Mouse (Mus musculus) heart, embryonic 15.5 days (tissue): Measurements from ENCODE around the gene Armt1. TPM values are rescaled to one million over a fixed set of nuclear protein-coding genes. Genes with fewer than 3 reads are reported as not detected.

Source experiments
- ATAC-seq: fragments of 200-750 bp; cut with Nextera tagmentation; replicated peaks from 2 replicates; pipeline ENCODE4 v1.8.0; 2017; ENCODE audit warnings: low read depth, moderate TSS enrichment; ENCODE audit not compliant: insufficient number of reproducible peaks, insufficient read depth, low FRiP score
- H3K27ac ChIP-seq: fragments of 300-500 bp; sonication (generic); 2 replicates; pipeline ENCODE4 v1.5.1; 2015; ENCODE audit warnings: mild to moderate bottlenecking, inconsistent platforms
- H3K27me3 ChIP-seq: fragments of 300-500 bp; sonication (generic); 2 replicates; pipeline ENCODE4 v1.6.1; 2015; ENCODE audit warnings: inconsistent platforms
- H3K36me3 ChIP-seq: fragments of 300-500 bp; sonication (generic); 2 replicates; pipeline ENCODE4 v1.6.1; 2015; ENCODE audit warnings: mild to moderate bottlenecking, inconsistent platforms
- H3K4me1 ChIP-seq: fragments of 300-500 bp; sonication (generic); replicated peaks from 2 replicates; pipeline ENCODE4 v1.6.1; 2015; ENCODE audit warnings: inconsistent platforms
- H3K4me2 ChIP-seq: fragments of 300-500 bp; sonication (generic); 2 replicates; pipeline ENCODE4 v1.6.1; 2015; ENCODE audit warnings: inconsistent platforms, mild to moderate bottlenecking, moderate library complexity
- H3K4me3 ChIP-seq: fragments of 300-500 bp; sonication (generic); 2 replicates; pipeline ENCODE4 v1.5.1; 2015; ENCODE audit warnings: mild to moderate bottlenecking, inconsistent platforms
- H3K9ac ChIP-seq: fragments of 300-500 bp; sonication (generic); 2 replicates; pipeline ENCODE4 v1.6.1; 2015; ENCODE audit warnings: mild to moderate bottlenecking, inconsistent platforms
- H3K9me3 ChIP-seq: fragments of 300-500 bp; sonication (generic); replicated peaks from 2 replicates; pipeline ENCODE4 v1.6.1; 2016; ENCODE audit warnings: inconsistent platforms
- WGBS: fragments of 180-500 bp; shearing (Covaris S2); methylation state at CpG from one replicate; pipeline ENCODE4 v1.1.7; 2015; ENCODE audit warnings: mixed read lengths; 5-methylcytosine and 5-hydroxymethylcytosine counted together
- polyA plus RNA-seq: library from polyadenylated mRNA; unstranded; fragments of >200 nt; fragmentation: Nextera tagmentation; extraction: Ambion mirVana; gene quantifications from 2 replicates; pipeline ENCODE4 v1.2.1, GENCODE M21; 2015

The Armt1 gene
- polyA plus RNA-seq, 1 experiment from 2014 or later: 14.0 TPM

GRCm38 (mm10) chr10:4484986-4485385, 52.7 kb downstream of the Armt1 start:
- Histone ChIP-seq H3K4me2 (no peak overlapping the region), H3K36me3 (no peaks in the 10 kb centered on the region), H3K4me3 (no peak overlapping the region), H3K9me3 (no peaks in the 10 kb centered on the region), H3K9ac (no peak overlapping the region), H3K27ac (no peak overlapping the region), H3K4me1 (no peaks in the 10 kb centered on the region), H3K27me3 (no peaks in the 10 kb centered on the region)
- 69% methylated on average over 9 of the region's 9 CpGs for WGBS
- no peak for ATAC-seq

- no peaks in the 10 kb centered on the region for H3K9me3 ChIP-seq
- H3K4me1 ChIP-seq: no peaks in the 10 kb centered on the region
- no peak overlapping the region for H3K4me3 ChIP-seq
- no peaks in the 10 kb centered on the region for H3K27me3 ChIP-seq
- WGBS: 81% methylated on average over 5 of the region's 5 CpGs
- no peak overlapping the region for H3K27ac ChIP-seq
- no peak overlapping the region for H3K9ac ChIP-seq
- no peak overlapping the region for H3K4me2 ChIP-seq
- no peak for ATAC-seq
- H3K36me3 ChIP-seq: no peaks in the 10 kb centered on the region
Measured at GRCm38 (mm10) chr10:4489865-4490264, 57.6 kb downstream of the Armt1 start.

- Histone ChIP-seq H3K36me3 (no peaks in the 10 kb centered on the region), H3K27me3 (no peaks in the 10 kb centered on the region), H3K4me1 (no peaks in the 10 kb centered on the region), H3K9ac (no peak overlapping the region), H3K9me3 (no peaks in the 10 kb centered on the region), H3K4me3 (no peak overlapping the region), H3K4me2 (no peak overlapping the region), H3K27ac (no peak overlapping the region)
- no peak for ATAC-seq
- WGBS: 50% methylated on average over 3 of the region's 3 CpGs
Measured at GRCm38 (mm10) chr10:4491281-4491680, 59.0 kb downstream of the Armt1 start.

GRCm38 (mm10) chr10:4492045-4492444, 59.8 kb downstream of the Armt1 start:
- ATAC-seq: no peak
- WGBS: 61% methylated on average over 1 of the region's 1 CpGs
- no peaks in the 10 kb centered on the region for H3K27me3 ChIP-seq
- no peak overlapping the region for H3K27ac ChIP-seq
- no peaks in the 10 kb centered on the region for H3K36me3 ChIP-seq
- H3K9me3 ChIP-seq: no peaks in the 10 kb centered on the region
- no peak overlapping the region for H3K9ac ChIP-seq
- no peak overlapping the region for H3K4me3 ChIP-seq
- no peak overlapping the region for H3K4me2 ChIP-seq
- H3K4me1 ChIP-seq: no peaks in the 10 kb centered on the region

GRCm38 (mm10) chr10:4492909-4493308, 60.6 kb downstream of the Armt1 start:
- no peak overlapping the region for H3K4me2 ChIP-seq
- WGBS: 28% methylated on average over 4 of the region's 4 CpGs
- H3K27ac ChIP-seq: no peak overlapping the region
- no peak for ATAC-seq
- H3K9ac ChIP-seq: no peak overlapping the region
- H3K36me3 ChIP-seq: no peaks in the 10 kb centered on the region
- H3K4me3 ChIP-seq: no peak overlapping the region
- no peaks in the 10 kb centered on the region for H3K27me3 ChIP-seq
- no peaks in the 10 kb centered on the region for H3K4me1 ChIP-seq
- no peaks in the 10 kb centered on the region for H3K9me3 ChIP-seq

GRCm38 (mm10) chr10:4503251-4503650, 71.0 kb downstream of the Armt1 start:
- H3K4me2 ChIP-seq: no peak overlapping the region
- no peak overlapping the region for H3K4me3 ChIP-seq
- no peak for ATAC-seq
- H3K36me3 ChIP-seq: no peaks in the 10 kb centered on the region
- no peaks in the 10 kb centered on the region for H3K27me3 ChIP-seq
- no peak overlapping the region for H3K9ac ChIP-seq
- no peak overlapping the region for H3K27ac ChIP-seq
- 87% methylated on average over 8 of the region's 8 CpGs for WGBS
- no peaks in the 10 kb centered on the region for H3K9me3 ChIP-seq
- H3K4me1 ChIP-seq: no peaks in the 10 kb centered on the region

Other genes starting within 250 kb of the Armt1 start
- gene Akap12, start 166.1 kb upstream of the Armt1 start, polyA plus RNA-seq: 38.4 and 54.9 TPM in 2 replicates
- gene Zbtb2, start 44.4 kb upstream of the Armt1 start, polyA plus RNA-seq: 7.8 and 9.8 TPM in 2 replicates
- 93.3 and 93.4 TPM in 2 replicates for gene Rmnd1, start 79 bp upstream of the Armt1 start, polyA plus RNA-seq
- 0.10 TPM in 1 of 2 replicates, not detected in the other for gene Ccdc170, start 50.0 kb downstream of the Armt1 start, polyA plus RNA-seq
- 0.43 and 0.58 TPM in 2 replicates for gene Esr1, start 179.1 kb downstream of the Armt1 start, polyA plus RNA-seq